In the genomic region with DNA sequence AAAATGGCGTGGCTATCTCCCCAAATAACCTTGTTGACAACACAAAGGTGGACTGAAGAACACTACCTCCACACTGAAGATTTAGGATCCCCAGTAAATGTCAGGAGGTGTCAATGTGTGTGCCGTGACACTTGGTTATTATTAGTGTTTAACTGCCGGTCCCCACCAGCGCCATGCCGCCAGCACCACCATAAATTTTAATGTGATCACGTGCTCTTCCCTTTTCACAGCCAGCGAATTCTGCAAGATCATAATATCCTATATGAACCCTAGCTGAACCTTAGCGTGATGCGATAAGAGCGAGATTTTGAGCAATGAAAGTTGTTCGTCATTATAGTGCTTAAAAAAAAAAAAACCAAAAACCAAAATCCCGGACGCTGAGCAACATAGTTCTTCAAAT, we compare ENCODE assay signal across 9 mouse cellular contexts.
A peak's percentile ranks its signal among the peaks of the same experiment; 100 is the strongest.
DNase-seq lines count a peak whose midpoint lies in the region; ATAC-seq and TF ChIP-seq lines count a peak whose summit lies in the region.
"Had no signal": no experiment of that assay in that cellular context is flagged by ENCODE, and none has a peak within 500 bp of the region (broad histone marks: within the 10 kb centered on the region; RNA-seq: fewer than 3 reads in every experiment).

No protein-coding gene starts in this region.

- peaks cover 43% of the 10 kb centered on the region for H3K4me1 ChIP-seq in kidney, embryonic 15.5 days
- peaks cover 7% of the 10 kb centered on the region; the same call in 1 of the 2 replicates for H3K4me1 ChIP-seq in hindbrain, embryonic 12.5 days
- peaks cover 8% of the 10 kb centered on the region; the same call in 1 of the 2 replicates for H3K4me1 ChIP-seq in intestine, embryonic 15.5 days (replicated peaks)
- H3K4me1 ChIP-seq in midbrain, postnatal 0 days (ENCODE audit: insufficient read depth, low read length) = no peaks in the 10 kb centered on the region

- H3K4me3 ChIP-seq in kidney, embryonic 15.5 days (replicated peaks) = peak overlapping the region; percentile 18; the same call in 1 of the 2 replicates
- H3K4me3 ChIP-seq in hindbrain, embryonic 12.5 days = no peak overlapping the region
- no peak overlapping the region for H3K4me3 ChIP-seq in intestine, embryonic 15.5 days (replicated peaks)
- H3K4me3 ChIP-seq in midbrain, postnatal 0 days (ENCODE audit: low read depth, low read length) = peak overlapping the region; percentile 5

- H3K9ac ChIP-seq in kidney, embryonic 15.5 days = no peak overlapping the region
- H3K9ac ChIP-seq in hindbrain, embryonic 12.5 days = no peak overlapping the region
- H3K9ac ChIP-seq in intestine, embryonic 15.5 days = no peak overlapping the region
- no peak overlapping the region for H3K9ac ChIP-seq in midbrain, postnatal 0 days (replicated peaks; ENCODE audit: low read length, poor library complexity, severe bottlenecking)

- TF ChIP-seq CTCF in midbrain, postnatal 0 days (IDR thresholded peaks at IDR 0.05) = no peak

- H3K4me2 ChIP-seq in kidney, embryonic 15.5 days = peak overlapping the region; percentile 60
- peak overlapping the region; percentile 1; the same call in 1 of the 2 replicates for H3K4me2 ChIP-seq in hindbrain, embryonic 12.5 days (replicated peaks)
- H3K4me2 ChIP-seq in intestine, embryonic 15.5 days (replicated peaks) = peak overlapping the region; percentile 61
- peak overlapping the region; percentile 50 for H3K4me2 ChIP-seq in midbrain, postnatal 0 days (ENCODE audit: low read depth, low read length, poor library complexity, severe bottlenecking)

- no peaks in the 10 kb centered on the region for H3K27me3 ChIP-seq in kidney, embryonic 15.5 days
- no peaks in the 10 kb centered on the region for H3K27me3 ChIP-seq in hindbrain, embryonic 12.5 days
- no peaks in the 10 kb centered on the region for H3K27me3 ChIP-seq in intestine, embryonic 15.5 days (replicated peaks)
- H3K27me3 ChIP-seq in midbrain, postnatal 0 days (ENCODE audit: insufficient read depth, low read length) = no peaks in the 10 kb centered on the region

- no peaks in the 10 kb centered on the region for H3K36me3 ChIP-seq in kidney, embryonic 15.5 days
- H3K36me3 ChIP-seq in hindbrain, embryonic 12.5 days = no peaks in the 10 kb centered on the region
- H3K36me3 ChIP-seq in intestine, embryonic 15.5 days = no peaks in the 10 kb centered on the region
- H3K36me3 ChIP-seq in midbrain, postnatal 0 days (ENCODE audit: insufficient read depth, low read length) = no peaks in the 10 kb centered on the region

- WGBS in kidney, embryonic 15.5 days = 16% methylated on average over 13 of the region's 13 CpGs
- 63% methylated on average over 13 of the region's 13 CpGs for WGBS in hindbrain, embryonic 12.5 days
- 22% methylated on average over 13 of the region's 13 CpGs for WGBS in intestine, embryonic 15.5 days
- 52% methylated on average over 13 of the region's 13 CpGs for WGBS in midbrain, postnatal 0 days

- peak overlapping the region; percentile 89 for H3K27ac ChIP-seq in kidney, embryonic 15.5 days
- peak overlapping the region; percentile 82 for H3K27ac ChIP-seq in hindbrain, embryonic 12.5 days
- no peak overlapping the region for H3K27ac ChIP-seq in intestine, embryonic 15.5 days
- peak overlapping the region; percentile 43; the same call in 1 of the 2 replicates for H3K27ac ChIP-seq in midbrain, postnatal 0 days (ENCODE audit: low read depth, low read length)

- DNase-seq in kidney, postnatal 25 days = no peak
- no peak for DNase-seq in midbrain, postnatal 0 days (ENCODE audit: low spot score)
- DNase-seq in cerebellum, postnatal 36 days = no peak
- DNase-seq in frontal cortex, postnatal 25 days (ENCODE audit: low spot score in 2 of 2) = no peak

- no peaks in the 10 kb centered on the region for H3K9me3 ChIP-seq in kidney, embryonic 15.5 days (replicated peaks)
- no peaks in the 10 kb centered on the region for H3K9me3 ChIP-seq in hindbrain, embryonic 12.5 days (replicated peaks)
- H3K9me3 ChIP-seq in intestine, embryonic 15.5 days = no peaks in the 10 kb centered on the region
- H3K9me3 ChIP-seq in midbrain, postnatal 0 days (ENCODE audit: low read length) = no peaks in the 10 kb centered on the region

- ATAC-seq in kidney, embryonic 15.5 days (replicated peaks; ENCODE audit: low FRiP score) = 0 out of 2 replicates have a peak, but pooled peaks have one; percentile 24
- ATAC-seq in hindbrain, embryonic 12.5 days (ENCODE audit: low FRiP score) = no peak
- ATAC-seq in intestine, embryonic 15.5 days = no peak
- ATAC-seq in midbrain, postnatal 0 days (ENCODE audit: low FRiP score) = no peak
- ATAC-seq: forebrain, embryonic 16.5 days; lung, postnatal 0 days had no signal

Comparison
In these comparisons a context has a peak if more than half of its experiments do, and no peak if none do; other contexts are left out.
1. H3K4me2 ChIP-seq: peak in every context shown above with its lines; median percentile 61 in intestine, embryonic 15.5 days; 60 in kidney, embryonic 15.5 days; 50 in midbrain, postnatal 0 days; 1 in hindbrain, embryonic 12.5 days.
2. H3K4me3 ChIP-seq: peak in kidney, embryonic 15.5 days (single experiment) and midbrain, postnatal 0 days (single experiment); none in hindbrain, embryonic 12.5 days (single experiment) and intestine, embryonic 15.5 days (single experiment).